Mouse (Mus musculus) cerebellum, adult 2 months (tissue): ENCODE measurements around the gene Ahnak.

Experiments
- CTCF ChIP-seq: fragments of 200-500 bp; IDR thresholded peaks from 2 replicates; pipeline ENCODE4 v1.5.1; 2011; ENCODE audit warnings: low read depth, mild to moderate bottlenecking, control low read depth, low read length, moderate library complexity, borderline replicate concordance; ENCODE audit not compliant: insufficient read depth
- POLR2A ChIP-seq: fragments of 200-500 bp; IDR thresholded peaks from 2 replicates; pipeline ENCODE4 v1.6.1; 2011; ENCODE audit warnings: low read length, control low read depth, borderline replicate concordance; ENCODE audit not compliant: insufficient read depth

GRCm38 (mm10) chr19:9028375-9028774, 39.3 kb downstream of the Ahnak start:
- no peak for TF ChIP-seq POLR2A
- TF ChIP-seq CTCF = no peak
